Mouse (Mus musculus) cerebellum, adult 2 months (tissue): ENCODE results near the gene Acsm5. TPM values are rescaled to one million over a fixed set of nuclear protein-coding genes. Genes with fewer than 3 reads are reported as not detected.

ENCODE experiments used
- DNase-seq, 2 experiments: peaks; one replicate each; pipeline ENCODE4 v3.0.0; 2021
- H3K27ac ChIP-seq: fragments of 200-500 bp; 2 replicates; pipeline ENCODE4 v1.5.1; 2012; ENCODE audit warnings: low read length, control low read depth, inconsistent platforms; ENCODE audit not compliant: insufficient read depth
- H3K27me3 ChIP-seq: fragments of 200-500 bp; 2 replicates; pipeline ENCODE4 v1.6.1; 2012; ENCODE audit warnings: inconsistent platforms, mild to moderate bottlenecking, low read length, moderate library complexity; ENCODE audit not compliant: control insufficient read depth, insufficient read depth
- H3K4me1 ChIP-seq: fragments of 200-500 bp; 2 replicates; pipeline ENCODE4 v1.6.1; 2011; ENCODE audit warnings: low read length; ENCODE audit not compliant: control insufficient read depth, insufficient read depth
- H3K4me3 ChIP-seq: fragments of 200-500 bp; replicated peaks from 2 replicates; pipeline ENCODE3; 2011; ENCODE audit warnings: mild to moderate bottlenecking, low read depth, low read length, control low read depth; ENCODE audit not compliant: insufficient read depth
- CTCF ChIP-seq: fragments of 200-500 bp; IDR thresholded peaks from 2 replicates; pipeline ENCODE4 v1.5.1; 2011; ENCODE audit warnings: low read depth, mild to moderate bottlenecking, control low read depth, low read length, moderate library complexity, borderline replicate concordance; ENCODE audit not compliant: insufficient read depth
- POLR2A ChIP-seq: fragments of 200-500 bp; IDR thresholded peaks from 2 replicates; pipeline ENCODE4 v1.6.1; 2011; ENCODE audit warnings: low read length, control low read depth, borderline replicate concordance; ENCODE audit not compliant: insufficient read depth
- WGBS: fragments of 180-500 bp; shearing (Covaris S2); methylation state at CpG from one replicate; pipeline ENCODE4 v1.1.7; 2018; 5-methylcytosine and 5-hydroxymethylcytosine counted together
- polyA plus RNA-seq: library from polyadenylated mRNA; depleted of rRNA; stranded (reverse); fragments of >200 nt; gene quantifications from 2 replicates; pipeline ENCODE4 v1.2.3, GENCODE M21; 2012

Acsm5 gene
- polyA plus RNA-seq, 1 experiment = 1.1 TPM

DNA sequence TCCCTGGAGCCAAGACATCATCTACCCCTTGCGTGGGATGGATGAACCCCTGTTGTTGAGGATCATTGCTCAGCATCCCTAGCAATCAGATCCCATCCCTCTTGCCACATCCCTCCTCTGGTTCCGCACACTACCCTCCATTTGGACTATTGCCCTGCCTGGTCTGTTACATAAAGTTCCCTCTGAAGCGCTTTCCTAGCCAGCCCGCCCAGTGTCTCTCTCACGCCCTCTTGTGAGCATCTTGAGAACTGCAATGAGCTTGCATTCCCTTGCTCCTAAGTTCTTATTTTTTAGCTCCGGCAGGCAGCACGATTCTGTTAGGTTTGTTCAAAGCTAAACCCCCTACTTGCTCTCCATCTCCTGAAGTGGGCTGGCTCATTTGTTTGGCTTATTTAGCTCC, 6.2 kb upstream of the Acsm5 start:
- peak; percentile 49 to 51 for DNase-seq
- no peak overlapping the region for H3K27ac ChIP-seq
- H3K4me3 ChIP-seq = no peak overlapping the region
- WGBS = 13% methylated on average over 7 of the region's 7 CpGs
- peak; percentile 73 for TF ChIP-seq CTCF
- no peak for TF ChIP-seq POLR2A
- no peaks in the 10 kb centered on the region for H3K4me1 ChIP-seq
- H3K27me3 ChIP-seq = no peaks in the 10 kb centered on the region

DNA sequence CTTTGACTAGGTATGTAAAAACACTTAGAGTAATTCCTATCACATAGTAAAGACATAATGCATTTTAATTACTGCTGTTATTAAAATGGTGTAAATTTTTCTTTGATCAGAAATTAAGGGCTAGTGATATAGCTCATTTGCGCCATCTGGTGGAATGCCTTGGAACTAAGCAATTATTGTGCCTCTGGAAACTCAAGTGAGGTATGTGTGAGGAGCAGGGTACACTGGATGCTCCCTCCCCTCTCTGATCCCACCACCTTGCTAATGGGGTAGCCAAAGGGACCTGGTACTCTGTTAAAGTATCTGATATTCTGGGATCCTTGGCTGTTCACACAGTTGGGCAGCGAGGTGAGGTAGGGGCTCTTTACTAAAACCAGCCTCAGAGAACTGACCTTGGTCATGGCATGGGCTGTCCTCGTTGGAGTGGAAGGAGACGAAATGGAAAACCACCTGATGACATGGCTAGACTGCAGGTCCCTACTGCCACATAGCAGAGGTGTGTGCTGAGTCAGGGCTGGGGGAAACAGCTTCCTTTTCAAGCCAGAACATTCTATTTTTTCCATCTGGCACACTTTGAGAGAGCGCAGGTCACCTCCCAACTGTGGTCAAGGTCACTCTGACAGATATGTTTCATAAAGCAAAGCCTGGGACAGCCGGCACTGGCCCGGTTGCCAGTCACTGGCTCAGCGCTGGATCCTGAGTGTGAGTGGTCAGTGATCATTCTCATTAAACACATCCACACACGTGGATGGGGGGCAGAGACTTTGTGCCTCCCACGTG, 3.6 kb upstream of the Acsm5 start:
- no peaks in the 10 kb centered on the region for H3K27me3 ChIP-seq
- DNase-seq = peak; percentile 30 to 57
- no peak overlapping the region for H3K4me3 ChIP-seq
- H3K4me1 ChIP-seq = no peaks in the 10 kb centered on the region
- TF ChIP-seq CTCF (peak; percentile 37; the same call in 1 of the 2 replicates), POLR2A (no peak)
- WGBS = 62% methylated on average over 10 of the region's 10 CpGs
- no peak overlapping the region for H3K27ac ChIP-seq

GRCm38 (mm10) chr7:119516272-119516558, 3.0 kb upstream of the Acsm5 start:
- no peaks in the 10 kb centered on the region for H3K4me1 ChIP-seq
- no peak for TF ChIP-seq POLR2A
- TF ChIP-seq CTCF = no peak
- no peak overlapping the region for H3K27ac ChIP-seq
- no peaks in the 10 kb centered on the region for H3K27me3 ChIP-seq
- no peak for DNase-seq
- H3K4me3 ChIP-seq = no peak overlapping the region
- WGBS = 77% methylated on average over 7 of the region's 7 CpGs

- no peaks in the 10 kb centered on the region for H3K27me3 ChIP-seq
- no peaks in the 10 kb centered on the region for H3K4me1 ChIP-seq
- TF ChIP-seq POLR2A (no peak), CTCF (peak; percentile 81)
- no peak overlapping the region for H3K4me3 ChIP-seq
- peak; percentile 43 to 68 for DNase-seq
- H3K27ac ChIP-seq = no peak overlapping the region
- WGBS = 45% methylated on average over 5 of the region's 5 CpGs
Observed at GRCm38 (mm10) chr7:119519654-119520053, 391 bp downstream of the Acsm5 start.

GRCm38 (mm10) chr7:119521816-119522215, 2.6 kb downstream of the Acsm5 start:
- no peak overlapping the region for H3K4me3 ChIP-seq
- TF ChIP-seq POLR2A = no peak
- no peak for TF ChIP-seq CTCF
- H3K27ac ChIP-seq = no peak overlapping the region
- DNase-seq = no peak
- no peaks in the 10 kb centered on the region for H3K4me1 ChIP-seq
- WGBS = 45% methylated on average over 3 of the region's 3 CpGs
- H3K27me3 ChIP-seq = no peaks in the 10 kb centered on the region

- no peak for TF ChIP-seq CTCF
- no peak for TF ChIP-seq POLR2A
- Histone ChIP-seq H3K27me3 (no peaks in the 10 kb centered on the region), H3K4me1 (no peaks in the 10 kb centered on the region), H3K4me3 (no peak overlapping the region), H3K27ac (no peak overlapping the region)
- no peak for DNase-seq
- WGBS = 50% methylated on average over 1 of the region's 1 CpGs
Observed at GRCm38 (mm10) chr7:119522385-119522784, 3.1 kb downstream of the Acsm5 start.

DNA sequence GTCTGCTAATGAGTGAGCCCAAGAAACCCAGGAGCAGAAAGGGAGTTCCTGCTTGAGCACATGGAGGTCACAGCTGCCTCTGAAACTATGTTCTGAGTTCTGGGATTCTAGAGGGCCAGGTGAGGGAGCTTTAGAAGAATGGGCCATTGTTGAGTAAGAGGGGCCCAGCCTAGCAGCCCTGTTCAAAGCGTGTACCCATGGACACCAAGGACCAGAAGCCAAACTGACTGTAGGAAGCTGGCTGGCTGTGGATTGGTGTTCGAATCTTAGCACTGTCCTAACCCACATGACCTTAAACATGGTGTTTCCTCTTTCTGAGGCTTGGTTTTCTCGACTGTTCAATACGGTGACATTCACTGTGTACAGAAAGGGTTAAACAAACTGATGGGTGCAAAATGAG, 4.1 kb downstream of the Acsm5 start, which contains the start of gene Pdilt:
Pdilt (minus strand) TSS at position 101 of the 400 bp plus-strand sequence.
- no peak within 1 kb of the TSS for H3K4me3 ChIP-seq
- WGBS = 79% methylated on average over 4 of the region's 4 CpGs
- no peaks in the 10 kb centered on the region for H3K27me3 ChIP-seq
- DNase-seq = no peak
- TF ChIP-seq POLR2A = no peak
- TF ChIP-seq CTCF = no peak
- no peak within 1 kb of the TSS for H3K27ac ChIP-seq
- H3K4me1 ChIP-seq = no peaks in the 10 kb centered on the region

DNA sequence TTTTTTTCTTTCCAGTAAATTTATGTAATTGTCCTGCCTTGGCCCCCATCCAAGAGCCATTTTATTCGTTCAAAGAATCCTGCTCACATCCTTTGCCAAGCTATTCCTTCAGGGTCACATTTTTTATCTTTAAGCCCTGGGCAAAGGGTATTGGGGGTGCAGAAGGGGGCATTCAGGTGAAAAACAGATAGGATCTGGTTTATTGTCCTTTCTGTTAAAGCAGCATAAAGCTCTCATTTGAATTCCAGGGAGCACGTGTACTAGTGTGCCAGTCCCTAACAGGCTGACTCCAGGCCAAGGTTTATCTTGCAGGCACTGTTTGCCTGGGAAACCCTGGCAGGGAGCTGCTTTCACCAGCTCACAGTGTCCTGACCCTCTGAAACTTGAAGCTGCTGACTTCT, 6.6 kb downstream of the Acsm5 start:
- Histone ChIP-seq H3K27me3 (no peaks in the 10 kb centered on the region), H3K27ac (no peak overlapping the region), H3K4me3 (no peak overlapping the region), H3K4me1 (no peaks in the 10 kb centered on the region)
- WGBS = 5% methylated on average over 2 of the region's 2 CpGs
- no peak for TF ChIP-seq POLR2A
- TF ChIP-seq CTCF = no peak
- DNase-seq = peak; percentile 10 to 37
